Mouse (Mus musculus): ENCODE data around the gene Tmem189. TPM values are rescaled to one million over a fixed set of nuclear protein-coding genes. Genes with fewer than 3 reads are reported as not detected.

Gene Tmem189
- polyA plus RNA-seq, 1 experiment from 2014 or later = 33.4 TPM

Small RNA genes within 50 kb of the gene (microRNA-seq; reads per million reads assigned to microRNA genes)
- gene Gm22355 = not detected

Other genes with a start within 250 kb of the Tmem189 start
- 131 and 140 TPM in 2 replicates for gene Rnf114, start 197.2 kb downstream of the Tmem189 start, polyA plus RNA-seq (2015; fragmentation: Nextera tagmentation; extraction: Ambion mirVana)
- gene Spata2, start 196.9 kb downstream of the Tmem189 start, polyA plus RNA-seq (2015; fragmentation: Nextera tagmentation; extraction: Ambion mirVana) = 34.3 and 34.7 TPM in 2 replicates
- gene Snai1, start 151.6 kb downstream of the Tmem189 start, polyA plus RNA-seq (2015; fragmentation: Nextera tagmentation; extraction: Ambion mirVana) = 5.1 and 6.4 TPM in 2 replicates
- 327 TPM in 2 replicates for gene Ube2v1, start 57.7 kb downstream of the Tmem189 start, polyA plus RNA-seq (2015; fragmentation: Nextera tagmentation; extraction: Ambion mirVana)
- 10.5 and 10.7 TPM in 2 replicates for gene Gm20431, start 28.3 kb downstream of the Tmem189 start, polyA plus RNA-seq (2015; fragmentation: Nextera tagmentation; extraction: Ambion mirVana)
- gene Cebpb, start 907 bp downstream of the Tmem189 start, polyA plus RNA-seq (2015; fragmentation: Nextera tagmentation; extraction: Ambion mirVana) = 1.3 and 2.0 TPM in 2 replicates
- gene Ptpn1, start 242.2 kb upstream of the Tmem189 start, polyA plus RNA-seq (2015; fragmentation: Nextera tagmentation; extraction: Ambion mirVana) = 73.6 and 74.5 TPM in 2 replicates